In the genomic region with DNA sequence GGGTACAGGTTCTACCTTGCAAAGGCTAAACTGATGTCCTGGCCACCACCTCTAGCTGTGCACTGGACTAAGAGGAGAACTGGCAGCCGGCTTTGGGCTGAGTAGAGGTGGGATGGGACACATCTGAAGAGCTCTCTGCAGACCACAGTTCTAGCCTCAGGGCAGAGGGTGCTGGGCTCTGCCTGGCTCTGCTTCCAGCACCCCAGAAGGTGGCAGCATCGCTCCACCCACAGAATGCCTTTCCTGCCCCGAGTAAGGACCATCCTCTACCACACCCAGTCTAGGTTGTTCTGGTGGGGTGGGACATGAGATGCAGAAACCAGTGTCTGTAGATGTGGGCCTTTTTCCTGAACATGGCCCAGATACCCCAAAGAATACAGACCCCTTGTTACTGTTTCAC, we compare ENCODE assay signal across 8 mouse cellular contexts. TPM values are rescaled to one million over a fixed set of nuclear protein-coding genes. Genes with fewer than 3 reads are reported as not detected.
DNase-seq lines count a peak whose midpoint lies in the region; ATAC-seq and TF ChIP-seq lines count a peak whose summit lies in the region.

No protein-coding gene starts in this region.

- peaks cover 33% of the 10 kb centered on the region for H3K4me1 ChIP-seq in forebrain, embryonic 14.5 days (ENCODE audit: control insufficient read depth, insufficient read depth, low read length)
- peaks cover 37% of the 10 kb centered on the region for H3K4me1 ChIP-seq in kidney, embryonic 15.5 days
- H3K4me1 ChIP-seq in lung, postnatal 0 days (ENCODE audit: insufficient read depth, low read depth, low read length) = no peaks in the 10 kb centered on the region

- no peak overlapping the region for H3K4me2 ChIP-seq in forebrain, embryonic 14.5 days (ENCODE audit: low read length)
- H3K4me2 ChIP-seq in kidney, embryonic 15.5 days = no peak overlapping the region
- H3K4me2 ChIP-seq in lung, postnatal 0 days (replicated peaks; ENCODE audit: low read depth, low read length) = no peak overlapping the region

- 19% methylated on average over 3 of the region's 3 CpGs for WGBS in forebrain, embryonic 14.5 days
- 30% methylated on average over 3 of the region's 3 CpGs for WGBS in kidney, embryonic 15.5 days
- WGBS in lung, postnatal 0 days = 36% methylated on average over 3 of the region's 3 CpGs

- peak; percentile 46 for DNase-seq in urinary bladder, postnatal 14 days (ENCODE audit: low spot score)
- no peak for DNase-seq in urinary bladder, postnatal 10 days (ENCODE audit: low spot score)
- peak; percentile 79 for DNase-seq in forebrain, embryonic 14.5 days (ENCODE audit: low spot score)
- peak; percentile 32 for DNase-seq in lung, postnatal 0 days (ENCODE audit: low spot score)
- DNase-seq in retina, postnatal 7 days (ENCODE audit: low read depth, low spot score) = peak; percentile 46
- no peak for DNase-seq in urinary bladder, adult 2 months (ENCODE audit: low spot score)

- peaks cover 43% of the 10 kb centered on the region for H3K36me3 ChIP-seq in forebrain, embryonic 14.5 days (ENCODE audit: control insufficient read depth, insufficient read depth, low read length)
- peaks cover 50% of the 10 kb centered on the region for H3K36me3 ChIP-seq in kidney, embryonic 15.5 days
- peaks cover 26% of the 10 kb centered on the region for H3K36me3 ChIP-seq in lung, postnatal 0 days (ENCODE audit: insufficient read depth, low read length)

- no peak overlapping the region for H3K9ac ChIP-seq in forebrain, embryonic 14.5 days (ENCODE audit: low read length)
- H3K9ac ChIP-seq in kidney, embryonic 15.5 days = no peak overlapping the region
- no peak overlapping the region for H3K9ac ChIP-seq in lung, postnatal 0 days (replicated peaks; ENCODE audit: low read depth)

- no peak overlapping the region for H3K27ac ChIP-seq in forebrain, embryonic 14.5 days (ENCODE audit: low read depth, low read length)
- H3K27ac ChIP-seq in kidney, embryonic 15.5 days = no peak overlapping the region
- H3K27ac ChIP-seq in lung, postnatal 0 days (ENCODE audit: low read length) = no peak overlapping the region

- peak; percentile 80 for TF ChIP-seq CTCF in lung, postnatal 0 days (IDR thresholded peaks at IDR 0.05)

- no peak for TF ChIP-seq EP300 in lung, postnatal 0 days (IDR thresholded peaks at IDR 0.05)

- H3K9me3 ChIP-seq in forebrain, embryonic 14.5 days (replicated peaks; ENCODE audit: control insufficient read depth, low read length) = no peaks in the 10 kb centered on the region
- no peaks in the 10 kb centered on the region for H3K9me3 ChIP-seq in kidney, embryonic 15.5 days (replicated peaks)
- H3K9me3 ChIP-seq in lung, postnatal 0 days (ENCODE audit: low read length) = no peaks in the 10 kb centered on the region

- peak; percentile 41; the same call in 1 of the 2 replicates for ATAC-seq in cerebellum, adult (ENCODE audit: insufficient number of reproducible peaks, low FRiP score, low TSS enrichment)
- ATAC-seq in forebrain, embryonic 14.5 days = peak; percentile 65
- ATAC-seq in kidney, embryonic 15.5 days (replicated peaks; ENCODE audit: low FRiP score) = peak; percentile 56; the same call in 1 of the 2 replicates
- peak; percentile 45; the same call in 1 of the 2 replicates for ATAC-seq in lung, postnatal 0 days

- H3K27me3 ChIP-seq in forebrain, embryonic 14.5 days (replicated peaks; ENCODE audit: control insufficient read depth, insufficient read depth, low read length) = no peaks in the 10 kb centered on the region
- no peaks in the 10 kb centered on the region for H3K27me3 ChIP-seq in kidney, embryonic 15.5 days
- no peaks in the 10 kb centered on the region for H3K27me3 ChIP-seq in lung, postnatal 0 days (replicated peaks; ENCODE audit: insufficient read depth, low read length)

- no peak overlapping the region for H3K4me3 ChIP-seq in forebrain, embryonic 14.5 days (ENCODE audit: low read depth, low read length)
- H3K4me3 ChIP-seq in kidney, embryonic 15.5 days (replicated peaks) = no peak overlapping the region
- no peak overlapping the region for H3K4me3 ChIP-seq in lung, postnatal 0 days (ENCODE audit: low read depth, low read length)

RNA-seq across cellular contexts. Expression of gene Ccdc167, which starts 12.1 kb away (rescaled TPM):
- 12.8 and 14.0 TPM in 2 replicates for polyA plus RNA-seq in forebrain, embryonic 14.5 days (2014; fragmentation: Nextera tagmentation; extraction: Ambion mirVana)
- polyA plus RNA-seq in kidney, embryonic 15.5 days (2015; fragmentation: Nextera tagmentation; extraction: Ambion mirVana) = 14.2 and 15.5 TPM in 2 replicates
- polyA plus RNA-seq in lung, postnatal 0 days (2015; fragmentation: Nextera tagmentation; extraction: Ambion mirVana) = 4.1 and 4.9 TPM in 2 replicates
- polyA plus RNA-seq in urinary bladder, adult 2 months (2012; rRNA removed) = 11.2 and 11.3 TPM in 2 replicates

RNA-seq across cellular contexts. Expression of gene Cmtr1, which starts 44.4 kb away (rescaled TPM):
- 116 and 138 TPM in 2 replicates for polyA plus RNA-seq in forebrain, embryonic 14.5 days (2014; fragmentation: Nextera tagmentation; extraction: Ambion mirVana)
- 122 and 126 TPM in 2 replicates for polyA plus RNA-seq in kidney, embryonic 15.5 days (2015; fragmentation: Nextera tagmentation; extraction: Ambion mirVana)
- polyA plus RNA-seq in lung, postnatal 0 days (2015; fragmentation: Nextera tagmentation; extraction: Ambion mirVana) = 79.6 and 82.3 TPM in 2 replicates
- 45.2 and 45.8 TPM in 2 replicates for polyA plus RNA-seq in urinary bladder, adult 2 months (2012; rRNA removed)

Comparison
In these comparisons a context has a peak if more than half of its experiments do, and no peak if none do; other contexts are left out.
1. DNase-seq: peak in urinary bladder, postnatal 14 days (single experiment), forebrain, embryonic 14.5 days (single experiment), lung, postnatal 0 days (single experiment) and retina, postnatal 7 days (single experiment); none in urinary bladder, postnatal 10 days (single experiment) and urinary bladder, adult 2 months (single experiment).
2. Peak in every context shown above with its lines, with median percentiles within 50 percentile points of each other: ATAC-seq.